Mouse (Mus musculus): ENCODE data around the gene Shtn1. TPM values are rescaled to one million over a fixed set of nuclear protein-coding genes. Genes with fewer than 3 reads are reported as not detected.
A peak's percentile ranks its signal among the peaks of the same experiment; 100 is the strongest.

Shtn1 gene
- total and polyA plus RNA-seq, 2 experiments from 2014 or later = 0.45 to 0.95 TPM

DNA sequence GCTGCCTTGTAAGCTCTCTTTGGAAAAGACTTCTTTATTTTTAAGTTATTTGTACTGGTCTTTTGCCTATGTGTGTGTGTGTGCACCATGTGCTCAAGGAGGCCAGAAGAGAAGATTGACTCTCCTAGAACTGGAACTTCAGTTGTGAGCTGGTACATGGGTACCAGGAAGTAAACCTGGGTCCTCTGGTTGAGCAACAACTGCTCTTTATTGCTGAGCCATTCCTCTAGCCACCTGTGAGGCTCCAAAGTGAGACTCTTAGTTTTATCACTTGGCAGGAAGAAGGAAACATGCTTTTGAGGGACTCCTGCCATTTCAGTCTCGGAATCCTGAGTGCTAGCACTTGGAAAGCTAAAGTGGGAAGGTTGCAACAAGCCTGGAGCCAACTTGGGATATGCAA, 14.4 kb upstream of the Shtn1 start:
- TF ChIP-seq EP300 (IDR thresholded peaks at IDR 0.05; ENCODE audit: low read depth) (no peak), CTCF (IDR thresholded peaks at IDR 0.05; ENCODE audit: low read depth) (no peak)
- Histone ChIP-seq H3K9ac (replicated peaks; ENCODE audit: low read depth, low read length) (no peak overlapping the region), H3K4me2 (ENCODE audit: low read depth, low read length) (no peak overlapping the region), H3K27me3 (ENCODE audit: control insufficient read depth, insufficient read depth, low read length) (no peaks in the 10 kb centered on the region; the same call in 1 of the 2 replicates), H3K27ac (ENCODE audit: low read depth) (no peak overlapping the region), H3K9me3 (replicated peaks; ENCODE audit: control insufficient read depth, low read length) (no peaks in the 10 kb centered on the region), H3K36me3 (replicated peaks; ENCODE audit: control insufficient read depth, insufficient read depth, low read length) (no peaks in the 10 kb centered on the region), H3K4me1 (ENCODE audit: control insufficient read depth, insufficient read depth) (no peaks in the 10 kb centered on the region), H3K4me3 (ENCODE audit: low read depth, low read length) (no peak overlapping the region)
- WGBS = 34% methylated on average over 1 of the region's 1 CpGs
- DNase-seq (ENCODE audit: low spot score) = no peak
- ATAC-seq (ENCODE audit: insufficient read depth, low read depth) = no peak

- H3K9me3 ChIP-seq (replicated peaks; ENCODE audit: control insufficient read depth, low read length) = no peaks in the 10 kb centered on the region
- H3K4me2 ChIP-seq (ENCODE audit: low read depth, low read length) = no peak overlapping the region
- TF ChIP-seq CTCF (IDR thresholded peaks at IDR 0.05; ENCODE audit: low read depth) (peak; percentile 8; the same call in 1 of the 2 replicates), EP300 (IDR thresholded peaks at IDR 0.05; ENCODE audit: low read depth) (no peak)
- no peak for DNase-seq (ENCODE audit: low spot score)
- H3K36me3 ChIP-seq (replicated peaks; ENCODE audit: control insufficient read depth, insufficient read depth, low read length) = no peaks in the 10 kb centered on the region
- no peak for ATAC-seq (ENCODE audit: insufficient read depth, low read depth)
- H3K4me3 ChIP-seq (ENCODE audit: low read depth, low read length) = no peak overlapping the region
- no peaks in the 10 kb centered on the region for H3K27me3 ChIP-seq (ENCODE audit: control insufficient read depth, insufficient read depth, low read length)
- no peaks in the 10 kb centered on the region for H3K4me1 ChIP-seq (ENCODE audit: control insufficient read depth, insufficient read depth)
- no peak overlapping the region for H3K9ac ChIP-seq (replicated peaks; ENCODE audit: low read depth, low read length)
- H3K27ac ChIP-seq (ENCODE audit: low read depth) = no peak overlapping the region
- WGBS = 30% methylated on average over 4 of the region's 4 CpGs
These were observed 8.4 kb upstream of the Shtn1 start for GRCm38 (mm10) chr19:59084296-59084695.

DNA sequence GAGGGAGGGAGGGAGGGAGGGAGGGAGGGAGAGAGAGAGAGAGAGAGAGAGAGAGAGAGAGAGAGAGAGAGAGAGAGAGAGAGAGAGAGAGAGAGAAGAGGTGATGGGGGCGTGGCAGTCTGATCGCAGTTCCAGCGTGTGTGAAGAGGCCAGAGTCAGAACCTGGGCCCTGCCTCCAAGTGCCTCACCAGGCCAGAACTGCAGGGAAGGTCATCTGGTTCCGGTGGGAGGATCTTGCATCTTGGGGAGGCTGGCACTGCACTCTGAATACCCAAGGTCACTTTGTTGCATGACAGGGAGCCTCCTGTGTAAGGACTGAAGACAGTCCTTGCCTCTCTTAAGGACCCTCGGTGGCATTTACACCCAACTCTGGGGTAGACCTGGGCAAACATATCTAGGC, 231 bp upstream of the Shtn1 start:
- no peak overlapping the region for H3K9ac ChIP-seq (replicated peaks; ENCODE audit: low read depth, low read length)
- 21% methylated on average over 5 of the region's 5 CpGs for WGBS
- ATAC-seq (ENCODE audit: insufficient read depth, low read depth) (no peak), DNase-seq (ENCODE audit: low spot score) (no peak)
- peaks cover 6% of the 10 kb centered on the region; the same call in 1 of the 2 replicates for H3K4me1 ChIP-seq (ENCODE audit: control insufficient read depth, insufficient read depth)
- no peak overlapping the region for H3K4me3 ChIP-seq (ENCODE audit: low read depth, low read length)
- H3K4me2 ChIP-seq (ENCODE audit: low read depth, low read length) = no peak overlapping the region
- no peaks in the 10 kb centered on the region for H3K9me3 ChIP-seq (replicated peaks; ENCODE audit: control insufficient read depth, low read length)
- no peak overlapping the region for H3K27ac ChIP-seq (ENCODE audit: low read depth)
- TF ChIP-seq EP300 (IDR thresholded peaks at IDR 0.05; ENCODE audit: low read depth) = no peak
- no peak for TF ChIP-seq CTCF (IDR thresholded peaks at IDR 0.05; ENCODE audit: low read depth)
- H3K36me3 ChIP-seq (replicated peaks; ENCODE audit: control insufficient read depth, insufficient read depth, low read length) = no peaks in the 10 kb centered on the region
- H3K27me3 ChIP-seq (ENCODE audit: control insufficient read depth, insufficient read depth, low read length) = peaks cover 38% of the 10 kb centered on the region

GRCm38 (mm10) chr19:59074841-59075471, 944 bp downstream of the Shtn1 start:
- WGBS = 7% methylated on average over 46 of the region's 46 CpGs
- H3K27me3 ChIP-seq (ENCODE audit: control insufficient read depth, insufficient read depth, low read length) = peaks cover 38% of the 10 kb centered on the region

GRCm38 (mm10) chr19:59074381-59074780, 1.5 kb downstream of the Shtn1 start:
- Histone ChIP-seq H3K9me3 (replicated peaks; ENCODE audit: control insufficient read depth, low read length) (no peaks in the 10 kb centered on the region), H3K36me3 (replicated peaks; ENCODE audit: control insufficient read depth, insufficient read depth, low read length) (no peaks in the 10 kb centered on the region), H3K4me3 (ENCODE audit: low read depth, low read length) (no peak overlapping the region), H3K27ac (ENCODE audit: low read depth) (no peak overlapping the region), H3K9ac (replicated peaks; ENCODE audit: low read depth, low read length) (no peak overlapping the region), H3K4me2 (ENCODE audit: low read depth, low read length) (no peak overlapping the region), H3K4me1 (ENCODE audit: control insufficient read depth, insufficient read depth) (peaks cover 6% of the 10 kb centered on the region; the same call in 1 of the 2 replicates), H3K27me3 (ENCODE audit: control insufficient read depth, insufficient read depth, low read length) (peaks cover 38% of the 10 kb centered on the region)
- DNase-seq (ENCODE audit: low spot score) (no peak), ATAC-seq (ENCODE audit: insufficient read depth, low read depth) (no peak)
- TF ChIP-seq EP300 (IDR thresholded peaks at IDR 0.05; ENCODE audit: low read depth) (no peak), CTCF (IDR thresholded peaks at IDR 0.05; ENCODE audit: low read depth) (no peak)
- WGBS = 69% methylated on average over 3 of the region's 3 CpGs

More at GRCm38 (mm10) chr19:59074841-59075471, 944 bp downstream of the Shtn1 start:
- H3K27ac ChIP-seq (ENCODE audit: low read depth) = no peak overlapping the region
- peaks cover 6% of the 10 kb centered on the region; the same call in 1 of the 2 replicates for H3K4me1 ChIP-seq (ENCODE audit: control insufficient read depth, insufficient read depth)
- TF ChIP-seq EP300 (IDR thresholded peaks at IDR 0.05; ENCODE audit: low read depth) = no peak
- TF ChIP-seq CTCF (IDR thresholded peaks at IDR 0.05; ENCODE audit: low read depth) = no peak
- H3K4me3 ChIP-seq (ENCODE audit: low read depth, low read length) = peak overlapping the region; percentile 62
- no peak for ATAC-seq (ENCODE audit: insufficient read depth, low read depth)
- H3K4me2 ChIP-seq (ENCODE audit: low read depth, low read length) = peak overlapping the region; percentile 98
- peak overlapping the region; percentile 37; the same call in 1 of the 2 replicates for H3K9ac ChIP-seq (replicated peaks; ENCODE audit: low read depth, low read length)
- H3K36me3 ChIP-seq (replicated peaks; ENCODE audit: control insufficient read depth, insufficient read depth, low read length) = no peaks in the 10 kb centered on the region
- no peaks in the 10 kb centered on the region for H3K9me3 ChIP-seq (replicated peaks; ENCODE audit: control insufficient read depth, low read length)
- no peak for DNase-seq (ENCODE audit: low spot score)

- TF ChIP-seq CTCF (IDR thresholded peaks at IDR 0.05; ENCODE audit: low read depth) (no peak), EP300 (IDR thresholded peaks at IDR 0.05; ENCODE audit: low read depth) (no peak)
- Histone ChIP-seq H3K9ac (replicated peaks; ENCODE audit: low read depth, low read length) (no peak overlapping the region), H3K9me3 (replicated peaks; ENCODE audit: control insufficient read depth, low read length) (no peaks in the 10 kb centered on the region), H3K4me1 (ENCODE audit: control insufficient read depth, insufficient read depth) (peaks cover 6% of the 10 kb centered on the region; the same call in 1 of the 2 replicates), H3K27ac (ENCODE audit: low read depth) (no peak overlapping the region), H3K4me3 (ENCODE audit: low read depth, low read length) (no peak overlapping the region), H3K27me3 (ENCODE audit: control insufficient read depth, insufficient read depth, low read length) (peaks cover 35% of the 10 kb centered on the region), H3K4me2 (ENCODE audit: low read depth, low read length) (no peak overlapping the region), H3K36me3 (replicated peaks; ENCODE audit: control insufficient read depth, insufficient read depth, low read length) (no peaks in the 10 kb centered on the region)
- ATAC-seq (ENCODE audit: insufficient read depth, low read depth) (no peak), DNase-seq (ENCODE audit: low spot score) (no peak)
- 70% methylated on average over 6 of the region's 6 CpGs for WGBS
These were observed 2.9 kb downstream of the Shtn1 start for GRCm38 (mm10) chr19:59073006-59073405.
